Mouse (Mus musculus) neural tube, embryonic 13.5 days (tissue): ENCODE measurements around the gene Crebl2. TPM values are rescaled to one million over a fixed set of nuclear protein-coding genes. Genes with fewer than 3 reads are reported as not detected.

Experiments
- ATAC-seq: fragments of 200-750 bp; cut with Nextera tagmentation; 2 replicates; pipeline ENCODE4 v1.8.0; 2017; ENCODE audit warnings: low read depth, mild to moderate bottlenecking, moderate TSS enrichment, moderate library complexity
- H3K27ac ChIP-seq: fragments of 300-500 bp; sonication (generic); replicated peaks from 2 replicates; pipeline ENCODE4 v1.5.1; 2015; ENCODE audit warnings: moderate library complexity, mild to moderate bottlenecking, inconsistent platforms
- H3K27me3 ChIP-seq: fragments of 300-500 bp; sonication (generic); 2 replicates; pipeline ENCODE4 v1.6.1; 2015; ENCODE audit warnings: mild to moderate bottlenecking, inconsistent platforms
- H3K36me3 ChIP-seq: fragments of 300-500 bp; sonication (generic); 2 replicates; pipeline ENCODE4 v1.6.1; 2015; ENCODE audit warnings: mild to moderate bottlenecking, inconsistent platforms
- H3K4me1 ChIP-seq: fragments of 300-500 bp; sonication (generic); replicated peaks from 2 replicates; pipeline ENCODE4 v1.6.1; 2015; ENCODE audit warnings: inconsistent platforms
- H3K4me2 ChIP-seq: fragments of 300-500 bp; sonication (generic); 2 replicates; pipeline ENCODE4 v1.6.1; 2015; ENCODE audit warnings: inconsistent platforms, mild to moderate bottlenecking, moderate library complexity
- H3K4me3 ChIP-seq: fragments of 300-500 bp; sonication (generic); 2 replicates; pipeline ENCODE4 v1.5.1; 2015; ENCODE audit warnings: mild to moderate bottlenecking, inconsistent platforms
- H3K9ac ChIP-seq: fragments of 300-500 bp; sonication (generic); 2 replicates; pipeline ENCODE4 v1.6.1; 2015; ENCODE audit warnings: moderate library complexity, mild to moderate bottlenecking, inconsistent platforms
- H3K9me3 ChIP-seq: fragments of 300-500 bp; sonication (generic); 2 replicates; pipeline ENCODE4 v1.6.1; 2016; ENCODE audit warnings: inconsistent platforms
- WGBS: fragments of 180-500 bp; shearing (Covaris S2); methylation state at CpG from one replicate; pipeline ENCODE4 v1.1.7; 2015; 5-methylcytosine and 5-hydroxymethylcytosine counted together
- polyA plus RNA-seq: library from polyadenylated mRNA; unstranded; fragments of >200 nt; fragmentation: Nextera tagmentation; extraction: Ambion mirVana; gene quantifications from 2 replicates; pipeline ENCODE4 v1.2.1, GENCODE M21; 2015

The Crebl2 gene
- polyA plus RNA-seq, 1 experiment from 2014 or later = 4.1 TPM

GRCm38 (mm10) chr6:134860275-134860674 is 30.3 kb downstream of the Crebl2 start:
- Histone ChIP-seq H3K4me2 (no peak overlapping the region), H3K4me3 (no peak overlapping the region), H3K4me1 (peaks cover 17% of the 10 kb centered on the region), H3K9me3 (no peaks in the 10 kb centered on the region), H3K27me3 (no peaks in the 10 kb centered on the region), H3K9ac (no peak overlapping the region), H3K36me3 (peaks cover 25% of the 10 kb centered on the region), H3K27ac (no peak overlapping the region)
- WGBS = 84% methylated on average over 4 of the region's 4 CpGs
- ATAC-seq = no peak

- Histone ChIP-seq H3K27me3 (no peaks in the 10 kb centered on the region), H3K4me2 (no peak overlapping the region), H3K36me3 (peaks cover 24% of the 10 kb centered on the region), H3K4me1 (peaks cover 17% of the 10 kb centered on the region), H3K4me3 (no peak overlapping the region), H3K9ac (no peak overlapping the region), H3K27ac (no peak overlapping the region), H3K9me3 (no peaks in the 10 kb centered on the region)
- no peak for ATAC-seq
- WGBS = 88% methylated on average over 12 of the region's 12 CpGs
Measured at GRCm38 (mm10) chr6:134861386-134861785, 31.4 kb downstream of the Crebl2 start.

GRCm38 (mm10) chr6:134862671-134863104 is 32.7 kb downstream of the Crebl2 start:
- WGBS = 7% methylated on average over 13 of the region's 13 CpGs
- Histone ChIP-seq H3K9ac (peak overlapping the region; percentile 54), H3K27me3 (no peaks in the 10 kb centered on the region), H3K9me3 (no peaks in the 10 kb centered on the region), H3K36me3 (peaks cover 23% of the 10 kb centered on the region), H3K4me2 (peak overlapping the region; percentile 58), H3K4me3 (peak overlapping the region; percentile 27), H3K4me1 (peaks cover 17% of the 10 kb centered on the region), H3K27ac (peak overlapping the region; percentile 81)
- ATAC-seq = peak; percentile 84

GRCm38 (mm10) chr6:134863146-134863545 is 33.2 kb downstream of the Crebl2 start:
- H3K4me1 ChIP-seq = peaks cover 17% of the 10 kb centered on the region
- no peaks in the 10 kb centered on the region for H3K27me3 ChIP-seq
- ATAC-seq = peak; percentile 91
- peak overlapping the region; percentile 81 for H3K27ac ChIP-seq
- H3K9me3 ChIP-seq = no peaks in the 10 kb centered on the region
- peak overlapping the region; percentile 58 for H3K4me2 ChIP-seq
- WGBS = 1% methylated on average over 19 of the region's 19 CpGs
- H3K36me3 ChIP-seq = peaks cover 28% of the 10 kb centered on the region
- H3K4me3 ChIP-seq = peak overlapping the region; percentile 27
- peak overlapping the region; percentile 55 for H3K9ac ChIP-seq

- 95% methylated on average over 7 of the region's 7 CpGs for whole genome bisulfite sequencing
- H3K9ac ChIP-seq = no peak overlapping the region
Measured at GRCm38 (mm10) chr6:134866113-134866512, 36.2 kb downstream of the Crebl2 start.

GRCm38 (mm10) chr6:134867325-134867724 is 37.4 kb downstream of the Crebl2 start:
- 91% methylated on average over 3 of the region's 3 CpGs for WGBS
- H3K36me3 ChIP-seq = peaks cover 58% of the 10 kb centered on the region
- no peak for ATAC-seq

More at GRCm38 (mm10) chr6:134866113-134866512, 36.2 kb downstream of the Crebl2 start:
- Histone ChIP-seq H3K36me3 (peaks cover 50% of the 10 kb centered on the region), H3K4me3 (no peak overlapping the region), H3K4me2 (no peak overlapping the region), H3K27ac (no peak overlapping the region), H3K27me3 (no peaks in the 10 kb centered on the region), H3K9me3 (no peaks in the 10 kb centered on the region), H3K4me1 (peaks cover 17% of the 10 kb centered on the region)
- ATAC-seq = no peak

GRCm38 (mm10) chr6:134870209-134870742 is 40.3 kb downstream of the Crebl2 start:
- Histone ChIP-seq H3K36me3 (peaks cover 73% of the 10 kb centered on the region), H3K9me3 (no peaks in the 10 kb centered on the region), H3K4me2 (no peak overlapping the region), H3K27ac (no peak overlapping the region), H3K9ac (no peak overlapping the region), H3K27me3 (no peaks in the 10 kb centered on the region), H3K4me1 (no peaks in the 10 kb centered on the region), H3K4me3 (no peak overlapping the region)
- 93% methylated on average over 12 of the region's 12 CpGs for WGBS
- no peak for ATAC-seq

More at GRCm38 (mm10) chr6:134867325-134867724, 37.4 kb downstream of the Crebl2 start:
- Histone ChIP-seq H3K4me3 (no peak overlapping the region), H3K9ac (no peak overlapping the region), H3K4me2 (no peak overlapping the region), H3K4me1 (peaks cover 8% of the 10 kb centered on the region), H3K27ac (no peak overlapping the region), H3K9me3 (no peaks in the 10 kb centered on the region), H3K27me3 (no peaks in the 10 kb centered on the region)

- Histone ChIP-seq H3K9me3 (no peaks in the 10 kb centered on the region), H3K4me1 (no peaks in the 10 kb centered on the region), H3K36me3 (peaks cover 74% of the 10 kb centered on the region), H3K27me3 (no peaks in the 10 kb centered on the region), H3K27ac (no peak overlapping the region), H3K4me2 (no peak overlapping the region), H3K4me3 (no peak overlapping the region), H3K9ac (no peak overlapping the region)
- ATAC-seq = no peak
- 95% methylated on average over 4 of the region's 4 CpGs for WGBS
Measured at GRCm38 (mm10) chr6:134870887-134871286, 40.9 kb downstream of the Crebl2 start.

GRCm38 (mm10) chr6:134872236-134872635 is 42.3 kb downstream of the Crebl2 start:
- Histone ChIP-seq H3K27me3 (no peaks in the 10 kb centered on the region), H3K36me3 (peaks cover 74% of the 10 kb centered on the region)

GRCm38 (mm10) chr6:134873018-134873417 is 43.1 kb downstream of the Crebl2 start:
- ATAC-seq = no peak
- H3K9me3 ChIP-seq = no peaks in the 10 kb centered on the region
- H3K4me3 ChIP-seq = no peak overlapping the region
- H3K36me3 ChIP-seq = peaks cover 66% of the 10 kb centered on the region
- no peak overlapping the region for H3K4me2 ChIP-seq
- no peak overlapping the region for H3K27ac ChIP-seq
- no peaks in the 10 kb centered on the region for H3K4me1 ChIP-seq
- H3K9ac ChIP-seq = no peak overlapping the region
- 87% methylated on average over 2 of the region's 2 CpGs for WGBS
- H3K27me3 ChIP-seq = no peaks in the 10 kb centered on the region

More at GRCm38 (mm10) chr6:134872236-134872635, 42.3 kb downstream of the Crebl2 start:
- H3K9me3 ChIP-seq = no peaks in the 10 kb centered on the region
- H3K4me1 ChIP-seq = no peaks in the 10 kb centered on the region
- 85% methylated on average over 2 of the region's 2 CpGs for WGBS
- H3K4me2 ChIP-seq = no peak overlapping the region
- no peak for ATAC-seq
- no peak overlapping the region for H3K27ac ChIP-seq
- H3K4me3 ChIP-seq = no peak overlapping the region
- no peak overlapping the region for H3K9ac ChIP-seq

- peaks cover 32% of the 10 kb centered on the region for H3K36me3 ChIP-seq
- H3K4me3 ChIP-seq = no peak overlapping the region
- ATAC-seq = no peak
- H3K4me2 ChIP-seq = no peak overlapping the region
- H3K9me3 ChIP-seq = no peaks in the 10 kb centered on the region
- no peak overlapping the region for H3K9ac ChIP-seq
- H3K27me3 ChIP-seq = no peaks in the 10 kb centered on the region
- H3K4me1 ChIP-seq = peaks cover 22% of the 10 kb centered on the region
- WGBS = 77% methylated on average over 6 of the region's 6 CpGs
- H3K27ac ChIP-seq = no peak overlapping the region
Measured at GRCm38 (mm10) chr6:134876795-134877194, 46.8 kb downstream of the Crebl2 start.

GRCm38 (mm10) chr6:134877276-134877675 is 47.3 kb downstream of the Crebl2 start:
- no peak overlapping the region for H3K4me2 ChIP-seq
- H3K4me3 ChIP-seq = no peak overlapping the region
- no peak for ATAC-seq
- no peaks in the 10 kb centered on the region for H3K27me3 ChIP-seq
- H3K9me3 ChIP-seq = no peaks in the 10 kb centered on the region
- peaks cover 22% of the 10 kb centered on the region for H3K4me1 ChIP-seq
- no peak overlapping the region for H3K27ac ChIP-seq
- 92% methylated on average over 4 of the region's 4 CpGs for WGBS
- no peak overlapping the region for H3K9ac ChIP-seq
- H3K36me3 ChIP-seq = peaks cover 34% of the 10 kb centered on the region

- H3K9ac ChIP-seq = no peak overlapping the region
- no peak overlapping the region for H3K4me3 ChIP-seq
- WGBS = 79% methylated on average over 1 of the region's 1 CpGs
- peaks cover 39% of the 10 kb centered on the region for H3K36me3 ChIP-seq
- H3K4me2 ChIP-seq = no peak overlapping the region
- no peaks in the 10 kb centered on the region for H3K27me3 ChIP-seq
- no peak overlapping the region for H3K27ac ChIP-seq
- ATAC-seq = no peak
- no peaks in the 10 kb centered on the region for H3K9me3 ChIP-seq
- H3K4me1 ChIP-seq = peaks cover 27% of the 10 kb centered on the region
Measured at GRCm38 (mm10) chr6:134877892-134878291, 47.9 kb downstream of the Crebl2 start.
